Mouse (Mus musculus): ENCODE measurements around the gene Rab35. TPM values are rescaled to one million over a fixed set of nuclear protein-coding genes. Genes with fewer than 3 reads are reported as not detected.

The Rab35 gene
- total and polyA plus RNA-seq, 2 experiments from 2014 or later: 25.3 to 80.5 TPM

DNA sequence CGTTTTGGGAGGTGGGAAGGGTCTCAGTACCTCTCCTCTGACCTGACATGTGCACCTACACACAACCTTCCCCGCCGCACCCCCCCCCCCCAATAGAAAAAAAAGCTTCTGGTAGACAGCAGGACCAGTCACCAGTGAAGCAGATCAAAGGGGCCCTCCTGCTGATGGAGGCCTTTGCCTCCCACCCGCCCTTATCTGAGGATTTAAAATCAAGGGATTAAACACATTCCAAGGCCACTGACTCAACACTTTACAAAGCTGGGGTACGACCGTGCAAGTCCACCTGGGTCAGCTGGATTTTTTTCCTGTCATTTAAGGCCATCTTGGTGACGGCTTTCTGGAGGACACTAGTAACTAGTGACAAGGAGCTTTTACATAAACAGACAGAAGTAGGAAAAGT is 36.2 kb downstream of the Rab35 start:
- no peaks in the 10 kb centered on the region for H3K27me3 ChIP-seq (ENCODE audit: insufficient read depth, low read length)
- 0 out of 2 replicates have a peak, but pooled peaks cover 6% of the 10 kb centered on the region for H3K4me1 ChIP-seq (ENCODE audit: insufficient read depth, low read length)
- ATAC-seq (no peak), DNase-seq (ENCODE audit: low spot score) (no peak)
- H3K36me3 ChIP-seq (ENCODE audit: insufficient read depth, low read length): no peaks in the 10 kb centered on the region
- no peak overlapping the region for H3K27ac ChIP-seq
- H3K4me3 ChIP-seq (ENCODE audit: low read length): no peak overlapping the region
- no peak for TF ChIP-seq CTCF (IDR thresholded peaks at IDR 0.05; ENCODE audit: low read depth)
- no peaks in the 10 kb centered on the region for H3K9me3 ChIP-seq (ENCODE audit: low read length)
- WGBS: 24% methylated on average over 7 of the region's 7 CpGs
- no peak overlapping the region for H3K9ac ChIP-seq (replicated peaks; ENCODE audit: low read length)
- H3K4me2 ChIP-seq (ENCODE audit: low read depth, low read length): no peak overlapping the region

DNA sequence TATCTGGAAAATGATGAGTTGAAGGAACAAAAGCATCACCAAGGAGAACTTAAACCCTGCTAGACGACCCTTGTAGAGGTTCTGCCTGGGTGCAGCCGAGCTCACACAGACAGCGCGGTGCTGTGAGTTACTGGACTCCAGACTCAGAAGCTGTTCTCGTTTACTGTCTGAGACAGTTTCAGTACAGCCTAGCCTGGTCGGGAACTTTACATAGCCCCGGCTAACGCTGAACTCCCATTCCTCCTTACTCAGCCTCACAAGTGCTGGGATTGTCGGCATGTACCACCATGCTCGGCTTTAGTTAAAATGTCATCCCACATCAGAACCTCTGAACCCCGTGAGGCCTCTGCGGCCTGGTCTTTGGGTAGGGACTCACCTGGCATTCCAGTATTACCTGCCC is 37.3 kb downstream of the Rab35 start:
- H3K4me3 ChIP-seq (ENCODE audit: low read length): no peak overlapping the region
- no peaks in the 10 kb centered on the region for H3K36me3 ChIP-seq (ENCODE audit: insufficient read depth, low read length)
- no peak overlapping the region for H3K4me2 ChIP-seq (ENCODE audit: low read depth, low read length)
- ATAC-seq (no peak), DNase-seq (ENCODE audit: low spot score) (no peak)
- H3K27me3 ChIP-seq (ENCODE audit: insufficient read depth, low read length): no peaks in the 10 kb centered on the region
- TF ChIP-seq CTCF (IDR thresholded peaks at IDR 0.05; ENCODE audit: low read depth): no peak
- no peak overlapping the region for H3K9ac ChIP-seq (replicated peaks; ENCODE audit: low read length)
- 86% methylated on average over 12 of the region's 12 CpGs for WGBS
- no peak overlapping the region for H3K27ac ChIP-seq
- H3K4me1 ChIP-seq (ENCODE audit: insufficient read depth, low read length): 0 out of 2 replicates have a peak, but pooled peaks cover 6% of the 10 kb centered on the region
- H3K9me3 ChIP-seq (ENCODE audit: low read length): no peaks in the 10 kb centered on the region

GRCm38 (mm10) chr5:115669974-115670373 is 38.3 kb downstream of the Rab35 start:
- TF ChIP-seq CTCF (IDR thresholded peaks at IDR 0.05; ENCODE audit: low read depth): no peak
- ATAC-seq (no peak), DNase-seq (ENCODE audit: low spot score) (no peak)
- Histone ChIP-seq H3K9me3 (ENCODE audit: low read length) (no peaks in the 10 kb centered on the region), H3K9ac (replicated peaks; ENCODE audit: low read length) (no peak overlapping the region), H3K4me3 (ENCODE audit: low read length) (no peak overlapping the region), H3K36me3 (ENCODE audit: insufficient read depth, low read length) (no peaks in the 10 kb centered on the region), H3K4me2 (ENCODE audit: low read depth, low read length) (no peak overlapping the region), H3K27me3 (ENCODE audit: insufficient read depth, low read length) (no peaks in the 10 kb centered on the region), H3K27ac (no peak overlapping the region), H3K4me1 (ENCODE audit: insufficient read depth, low read length) (0 out of 2 replicates have a peak, but pooled peaks cover 6% of the 10 kb centered on the region)
- 91% methylated on average over 11 of the region's 11 CpGs for WGBS

DNA sequence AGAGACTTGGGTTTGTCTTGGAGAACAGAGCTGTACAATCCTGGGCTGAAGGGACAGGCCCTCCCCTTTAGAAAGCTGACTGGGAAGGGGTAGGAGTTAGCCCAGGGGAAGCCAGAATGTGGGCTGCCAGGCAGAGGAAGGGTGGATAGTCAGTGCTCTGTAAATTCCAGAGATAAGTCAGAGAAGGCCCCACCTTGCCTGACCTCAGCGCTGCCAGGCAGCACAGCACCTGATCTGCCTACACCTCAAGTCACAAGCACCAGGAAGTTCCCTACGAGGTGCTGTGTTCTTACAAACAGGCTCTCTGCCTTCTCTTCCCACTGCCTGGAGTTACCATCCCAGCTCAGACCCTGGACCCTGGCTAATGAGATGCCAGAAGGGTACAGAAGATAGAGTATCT is 38.7 kb downstream of the Rab35 start:
- ATAC-seq (no peak), DNase-seq (ENCODE audit: low spot score) (no peak)
- Histone ChIP-seq H3K27me3 (ENCODE audit: insufficient read depth, low read length) (no peaks in the 10 kb centered on the region), H3K27ac (no peak overlapping the region), H3K4me1 (ENCODE audit: insufficient read depth, low read length) (0 out of 2 replicates have a peak, but pooled peaks cover 6% of the 10 kb centered on the region), H3K4me2 (ENCODE audit: low read depth, low read length) (no peak overlapping the region), H3K9ac (replicated peaks; ENCODE audit: low read length) (no peak overlapping the region), H3K9me3 (ENCODE audit: low read length) (no peaks in the 10 kb centered on the region), H3K4me3 (ENCODE audit: low read length) (no peak overlapping the region), H3K36me3 (ENCODE audit: insufficient read depth, low read length) (no peaks in the 10 kb centered on the region)
- 82% methylated on average over 2 of the region's 2 CpGs for WGBS
- TF ChIP-seq CTCF (IDR thresholded peaks at IDR 0.05; ENCODE audit: low read depth): no peak

DNA sequence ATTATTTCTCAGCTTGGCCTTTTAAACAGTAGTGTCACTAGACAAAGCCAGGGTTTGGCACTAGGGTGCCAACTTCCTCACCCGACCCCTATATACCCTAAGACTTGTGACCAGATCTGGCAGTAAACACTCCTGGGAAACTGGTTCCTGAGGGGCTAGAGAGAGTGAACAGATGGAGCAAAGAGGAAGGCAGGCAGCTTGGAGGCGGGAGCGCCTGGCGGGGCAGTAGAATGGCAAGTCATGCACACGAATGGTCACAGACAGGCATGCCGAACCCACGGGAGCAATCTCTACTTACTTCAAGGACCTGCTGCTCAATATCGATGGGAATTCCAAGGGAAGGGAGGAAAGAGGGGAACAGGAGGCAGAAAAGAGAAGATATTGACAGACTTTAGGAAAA is 40.1 kb downstream of the Rab35 start:
- WGBS: 57% methylated on average over 8 of the region's 8 CpGs
- Histone ChIP-seq H3K27me3 (ENCODE audit: insufficient read depth, low read length) (no peaks in the 10 kb centered on the region), H3K27ac (peak overlapping the region; percentile 36; the same call in 1 of the 2 replicates), H3K4me1 (ENCODE audit: insufficient read depth, low read length) (0 out of 2 replicates have a peak, but pooled peaks cover 6% of the 10 kb centered on the region), H3K4me3 (ENCODE audit: low read length) (no peak overlapping the region), H3K9ac (replicated peaks; ENCODE audit: low read length) (no peak overlapping the region; the same call in 1 of the 2 replicates), H3K36me3 (ENCODE audit: insufficient read depth, low read length) (no peaks in the 10 kb centered on the region), H3K9me3 (ENCODE audit: low read length) (no peaks in the 10 kb centered on the region), H3K4me2 (ENCODE audit: low read depth, low read length) (no peak overlapping the region)
- no peak for TF ChIP-seq CTCF (IDR thresholded peaks at IDR 0.05; ENCODE audit: low read depth)
- ATAC-seq: 0 out of 2 replicates have a peak, but pooled peaks have one; percentile 35
- peak; percentile 43 for DNase-seq (ENCODE audit: low spot score)

GRCm38 (mm10) chr5:115685126-115685525 is 53.4 kb downstream of the Rab35 start:
- H3K4me3 ChIP-seq (ENCODE audit: low read length): no peak overlapping the region
- no peak for TF ChIP-seq CTCF (IDR thresholded peaks at IDR 0.05; ENCODE audit: low read depth)
- DNase-seq (ENCODE audit: low spot score) (no peak), ATAC-seq (no peak)
- H3K4me1 ChIP-seq (ENCODE audit: insufficient read depth, low read length): no peaks in the 10 kb centered on the region
- no peaks in the 10 kb centered on the region for H3K27me3 ChIP-seq (ENCODE audit: insufficient read depth, low read length)
- WGBS: 85% methylated on average over 10 of the region's 10 CpGs
- no peak overlapping the region for H3K9ac ChIP-seq (replicated peaks; ENCODE audit: low read length)
- no peaks in the 10 kb centered on the region; the same call in 1 of the 2 replicates for H3K9me3 ChIP-seq (ENCODE audit: low read length)
- no peaks in the 10 kb centered on the region for H3K36me3 ChIP-seq (ENCODE audit: insufficient read depth, low read length)
- H3K4me2 ChIP-seq (ENCODE audit: low read depth, low read length): no peak overlapping the region
- H3K27ac ChIP-seq: no peak overlapping the region

GRCm38 (mm10) chr5:115686716-115687115 is 55.0 kb downstream of the Rab35 start:
- no peak for ATAC-seq
- H3K4me1 ChIP-seq (ENCODE audit: insufficient read depth, low read length): no peaks in the 10 kb centered on the region
- no peaks in the 10 kb centered on the region for H3K36me3 ChIP-seq (ENCODE audit: insufficient read depth, low read length)
- no peak overlapping the region for H3K4me2 ChIP-seq (ENCODE audit: low read depth, low read length)
- no peak for TF ChIP-seq CTCF (IDR thresholded peaks at IDR 0.05; ENCODE audit: low read depth)
- H3K4me3 ChIP-seq (ENCODE audit: low read length): no peak overlapping the region
- no peaks in the 10 kb centered on the region for H3K27me3 ChIP-seq (ENCODE audit: insufficient read depth, low read length)
- WGBS: 49% methylated on average over 7 of the region's 7 CpGs
- no peak for DNase-seq (ENCODE audit: low spot score)
- H3K9ac ChIP-seq (replicated peaks; ENCODE audit: low read length): no peak overlapping the region
- H3K27ac ChIP-seq: no peak overlapping the region
- no peaks in the 10 kb centered on the region; the same call in 1 of the 2 replicates for H3K9me3 ChIP-seq (ENCODE audit: low read length)

All from hindbrain, postnatal 0 days (tissue).